Mouse (Mus musculus) forebrain, embryonic 11.5 days (tissue): Measurements from ENCODE around the gene Phc1. TPM values are rescaled to one million over a fixed set of nuclear protein-coding genes. Genes with fewer than 3 reads are reported as not detected.

Experiments used
- ATAC-seq: fragments of 200-750 bp; cut with Nextera tagmentation; replicated peaks from 2 replicates; pipeline ENCODE4 v1.8.0; 2017; ENCODE audit warnings: moderate TSS enrichment; ENCODE audit not compliant: low FRiP score
- DNase-seq: peaks from one replicate; pipeline ENCODE4 v3.0.0-alpha.2; 2017; ENCODE audit warnings: low spot score
- H3K27ac ChIP-seq: fragments of 300-500 bp; sonication (generic); 2 replicates; pipeline ENCODE4 v1.5.1; 2014; ENCODE audit warnings: low read depth, low read length
- H3K27me3 ChIP-seq: fragments of 300-500 bp; sonication (generic); 2 replicates; pipeline ENCODE4 v1.6.1; 2014; ENCODE audit warnings: mild to moderate bottlenecking, low read length, mixed read lengths; ENCODE audit not compliant: control insufficient read depth, insufficient read depth
- H3K36me3 ChIP-seq: fragments of 300-500 bp; sonication (generic); 2 replicates; pipeline ENCODE4 v1.6.1; 2014; ENCODE audit warnings: mild to moderate bottlenecking, low read length, moderate library complexity, mixed read lengths; ENCODE audit not compliant: control insufficient read depth, insufficient read depth
- H3K4me1 ChIP-seq: fragments of 300-500 bp; sonication (generic); replicated peaks from 2 replicates; pipeline ENCODE4 v1.6.1; 2014; ENCODE audit warnings: low read length, mixed read lengths; ENCODE audit not compliant: control insufficient read depth, insufficient read depth
- H3K4me2 ChIP-seq: fragments of 300-500 bp; sonication (generic); 2 replicates; pipeline ENCODE4 v1.6.1; 2014; ENCODE audit warnings: low read depth, mild to moderate bottlenecking, low read length, moderate library complexity, mixed read lengths; ENCODE audit not compliant: severe bottlenecking
- H3K4me3 ChIP-seq: fragments of 300-500 bp; sonication (generic); 2 replicates; pipeline ENCODE4 v1.5.1; 2014; ENCODE audit warnings: low read depth, low read length
- H3K9ac ChIP-seq: fragments of 300-500 bp; sonication (generic); 2 replicates; pipeline ENCODE4 v1.6.1; 2014; ENCODE audit warnings: low read length
- H3K9me3 ChIP-seq: fragments of 300-500 bp; sonication (generic); 2 replicates; pipeline ENCODE4 v1.6.1; 2016; ENCODE audit warnings: low read length, mixed read lengths; ENCODE audit not compliant: control insufficient read depth
- WGBS: fragments of 180-500 bp; shearing (Covaris S2); extraction: QIAGEN DNeasy Blood & Tissue Kit; methylation state at CpG from one replicate; pipeline ENCODE4 v1.1.7; 2014; 5-methylcytosine and 5-hydroxymethylcytosine counted together
- polyA plus RNA-seq: library from polyadenylated mRNA; unstranded; fragments of >200 nt; fragmentation: Nextera tagmentation; extraction: Ambion mirVana; gene quantifications from 2 replicates; pipeline ENCODE4 v1.2.1, GENCODE M21; 2014

Phc1 gene
- polyA plus RNA-seq, 1 experiment from 2014 or later: 41.1 TPM

DNA sequence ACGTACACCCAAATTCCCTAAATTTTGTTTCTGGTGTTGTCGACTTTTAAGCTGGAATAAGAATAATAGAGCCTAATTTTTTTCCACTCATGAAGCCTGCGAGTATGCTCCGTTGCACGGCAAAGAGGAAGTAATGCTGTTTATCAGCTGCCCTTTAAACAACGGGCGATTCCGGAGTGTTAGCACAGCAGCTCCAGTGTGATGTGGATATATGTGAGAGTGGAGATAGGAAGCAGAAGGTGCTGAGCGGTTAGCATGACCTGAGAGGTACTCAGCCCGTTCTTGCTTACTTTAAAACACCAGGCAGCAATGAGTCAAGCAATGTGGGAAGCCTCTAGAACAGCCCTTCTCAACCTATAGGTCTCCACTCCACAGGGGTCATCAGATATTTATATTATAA lies 3.4 kb upstream of the Phc1 start:
- H3K27me3 ChIP-seq: no peaks in the 10 kb centered on the region
- no peaks in the 10 kb centered on the region for H3K9me3 ChIP-seq
- no peak for ATAC-seq
- H3K36me3 ChIP-seq: no peaks in the 10 kb centered on the region
- peaks cover 4% of the 10 kb centered on the region; the same call in 1 of the 2 replicates for H3K4me1 ChIP-seq
- H3K9ac ChIP-seq: no peak overlapping the region
- H3K4me2 ChIP-seq: no peak overlapping the region
- no peak for DNase-seq
- H3K27ac ChIP-seq: no peak overlapping the region
- H3K4me3 ChIP-seq: no peak overlapping the region
- WGBS: 79% methylated on average over 10 of the region's 10 CpGs

DNA sequence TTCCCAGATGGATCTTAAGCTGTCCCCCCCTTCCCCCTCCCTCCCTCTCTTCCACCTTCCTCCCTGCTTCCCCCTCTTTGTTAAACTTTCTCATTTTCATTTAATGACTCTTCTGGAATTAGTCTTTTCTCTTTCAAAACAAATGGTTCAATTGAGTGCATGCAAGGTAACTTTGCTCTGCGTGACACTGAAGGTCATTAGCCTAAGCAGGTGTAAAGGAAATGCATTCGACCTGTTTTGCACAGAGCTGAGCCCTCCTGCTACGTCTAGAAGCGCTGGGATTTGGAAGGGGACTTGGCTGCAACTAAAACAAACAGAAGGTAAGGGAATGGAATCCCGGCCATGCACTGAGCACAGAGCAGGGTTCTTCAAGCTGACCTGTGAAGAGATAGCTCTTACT lies 1.8 kb upstream of the Phc1 start:
- H3K4me1 ChIP-seq: peaks cover 4% of the 10 kb centered on the region; the same call in 1 of the 2 replicates
- no peak overlapping the region for H3K4me2 ChIP-seq
- H3K27ac ChIP-seq: no peak overlapping the region
- H3K27me3 ChIP-seq: no peaks in the 10 kb centered on the region
- H3K4me3 ChIP-seq: no peak overlapping the region
- no peaks in the 10 kb centered on the region for H3K9me3 ChIP-seq
- H3K36me3 ChIP-seq: no peaks in the 10 kb centered on the region
- WGBS: 11% methylated on average over 5 of the region's 5 CpGs
- H3K9ac ChIP-seq: no peak overlapping the region
- ATAC-seq (no peak), DNase-seq (no peak)

DNA sequence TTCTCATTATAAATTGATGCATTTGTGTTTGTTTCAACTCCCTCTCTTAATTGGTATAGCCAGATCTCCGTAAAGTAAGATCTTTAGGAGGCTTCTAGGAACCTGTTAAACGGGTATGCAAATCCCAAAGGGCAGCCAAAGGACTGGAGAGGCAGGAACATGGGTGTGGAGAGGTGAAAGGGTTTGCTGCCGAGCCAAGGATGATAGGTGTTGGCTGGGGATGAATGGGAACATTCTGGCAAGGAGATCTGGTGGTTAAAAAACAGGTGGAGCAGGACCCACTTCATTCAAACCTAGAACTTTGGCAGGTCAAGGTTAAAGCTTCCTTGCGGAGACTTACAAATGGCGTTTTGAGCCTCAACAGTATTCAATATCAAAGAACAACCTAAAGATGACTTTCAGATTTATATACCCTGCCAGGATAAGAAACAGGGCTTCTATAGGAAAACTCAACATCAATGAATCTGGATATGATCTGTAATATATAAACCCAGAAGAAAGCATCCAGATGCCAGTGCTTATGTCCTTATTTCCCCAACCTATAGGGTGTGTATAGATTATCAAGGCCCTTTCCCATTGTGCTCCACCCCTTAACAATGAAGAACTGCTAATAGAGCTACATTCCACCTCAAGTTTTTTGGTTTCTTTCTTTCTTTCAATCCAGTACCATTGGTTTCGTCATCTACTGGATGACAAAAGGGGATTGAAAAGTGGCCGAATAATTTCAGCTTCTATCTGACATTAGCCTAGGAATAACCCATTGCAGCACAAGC lies 863 bp upstream of the Phc1 start:
- Histone ChIP-seq H3K36me3 (no peaks in the 10 kb centered on the region; the same call in 1 of the 2 replicates), H3K9me3 (no peaks in the 10 kb centered on the region), H3K4me2 (peak overlapping the region; percentile 48; the same call in 1 of the 2 replicates), H3K4me3 (no peak overlapping the region), H3K4me1 (peaks cover 4% of the 10 kb centered on the region; the same call in 1 of the 2 replicates), H3K9ac (no peak overlapping the region; the same call in 1 of the 2 replicates), H3K27ac (peak overlapping the region; percentile 95), H3K27me3 (no peaks in the 10 kb centered on the region)
- DNase-seq: no peak
- ATAC-seq: no peak
- 28% methylated on average over 7 of the region's 7 CpGs for WGBS

DNA sequence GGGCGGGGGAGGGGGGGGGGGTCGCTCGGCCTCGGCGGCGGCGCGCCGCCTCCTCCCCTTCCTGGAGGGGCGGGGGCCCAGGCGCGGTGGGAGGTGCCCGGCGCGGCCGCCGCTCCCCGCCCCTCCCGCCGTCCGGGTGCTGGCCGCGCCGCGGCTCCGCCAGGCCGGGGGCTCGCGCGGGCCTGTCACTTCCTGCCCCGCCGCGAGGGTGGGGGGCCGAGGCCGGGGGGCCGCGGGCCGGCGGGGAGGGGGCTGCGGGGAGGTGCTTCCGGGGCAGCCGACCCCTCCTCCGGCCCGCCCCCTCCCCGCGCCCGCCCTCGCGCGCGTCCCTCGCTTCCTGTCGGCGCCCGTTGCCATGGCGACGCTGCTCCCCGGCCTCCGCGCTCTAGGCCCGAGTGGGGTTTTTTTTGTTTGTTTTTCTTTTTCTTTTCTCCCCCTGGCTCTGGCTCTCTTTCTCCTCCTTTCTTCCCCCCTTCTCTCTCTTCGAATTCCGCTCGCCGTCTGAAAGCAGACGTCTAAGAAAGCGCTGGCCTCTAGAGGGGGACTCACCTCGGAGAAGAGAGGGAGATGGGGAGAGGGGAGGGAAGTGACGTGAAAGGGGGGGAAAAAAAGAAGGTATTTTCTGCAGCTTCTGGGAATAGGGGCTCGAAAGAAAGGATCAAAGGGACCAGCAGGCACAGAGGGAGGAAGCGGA lies 566 bp downstream of the Phc1 start:
- H3K9me3 ChIP-seq: no peaks in the 10 kb centered on the region
- H3K27ac ChIP-seq: peak overlapping the region; percentile 95
- no peaks in the 10 kb centered on the region for H3K27me3 ChIP-seq
- under 1% methylated on average over 30 of the region's 71 CpGs for WGBS
- H3K4me1 ChIP-seq: peaks cover 4% of the 10 kb centered on the region; the same call in 1 of the 2 replicates
- DNase-seq (peak; percentile 95), ATAC-seq (peak; percentile 86)
- no peaks in the 10 kb centered on the region; the same call in 1 of the 2 replicates for H3K36me3 ChIP-seq
- H3K4me2 ChIP-seq: peak overlapping the region; percentile 72
- H3K9ac ChIP-seq: peak overlapping the region; percentile 79
- H3K4me3 ChIP-seq: peak overlapping the region; percentile 72

DNA sequence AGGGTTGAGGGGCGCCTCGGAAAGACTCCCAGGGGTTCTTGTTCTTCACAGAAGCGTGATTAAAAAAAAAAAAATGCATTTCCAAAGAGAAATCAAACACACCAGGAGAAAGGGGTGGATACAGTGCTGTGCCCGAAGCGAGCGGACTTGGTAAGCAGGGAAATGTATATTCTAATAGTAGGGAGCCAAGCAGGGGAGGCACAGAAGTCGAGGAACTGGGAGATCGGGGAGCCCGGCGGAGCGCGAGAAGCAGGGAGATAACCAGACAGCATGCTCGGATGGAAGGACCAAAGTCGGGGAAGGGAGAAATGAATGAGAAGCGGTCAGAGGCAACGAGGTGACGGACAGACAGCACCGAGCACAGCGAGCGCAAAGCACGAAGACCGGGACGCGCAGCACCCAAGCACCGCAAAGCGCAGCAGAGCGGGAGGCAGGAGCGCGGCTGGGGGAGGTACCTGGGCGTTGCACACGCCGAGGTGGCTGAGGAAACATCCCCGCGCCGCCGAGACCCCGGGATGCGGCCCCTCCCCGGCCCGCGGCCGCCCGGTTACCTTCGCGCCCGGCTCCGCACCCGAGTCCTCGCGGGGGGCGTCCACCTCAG lies 1.2 kb downstream of the Phc1 start:
- Histone ChIP-seq H3K9me3 (no peaks in the 10 kb centered on the region), H3K27me3 (no peaks in the 10 kb centered on the region), H3K4me3 (peak overlapping the region; percentile 72), H3K27ac (peak overlapping the region; percentile 95), H3K9ac (peak overlapping the region; percentile 79), H3K4me2 (peak overlapping the region; percentile 72), H3K4me1 (peaks cover 3% of the 10 kb centered on the region; the same call in 1 of the 2 replicates), H3K36me3 (no peaks in the 10 kb centered on the region; the same call in 1 of the 2 replicates)
- under 1% methylated on average over 34 of the region's 51 CpGs for WGBS
- DNase-seq (peak; percentile 83), ATAC-seq (peak; percentile 75)

DNA sequence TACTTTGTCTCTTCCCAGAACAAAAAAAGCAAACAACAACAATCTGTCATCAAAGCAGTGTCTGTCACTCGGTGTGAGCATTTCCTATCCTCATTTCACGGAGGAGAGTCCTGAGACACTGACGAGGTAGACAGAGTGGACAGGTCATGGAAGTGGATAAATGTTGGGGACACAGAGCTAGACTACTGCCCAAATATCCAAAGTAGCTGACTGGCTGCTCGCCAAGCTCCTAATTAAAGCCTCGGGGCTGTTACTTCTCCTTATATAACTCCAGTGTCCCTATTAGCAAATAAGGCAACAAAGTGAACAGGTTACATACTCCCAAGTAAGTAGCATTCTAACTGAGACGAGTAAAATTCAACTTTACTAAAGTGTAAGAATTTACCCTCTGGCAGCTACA lies 2.8 kb downstream of the Phc1 start:
- Histone ChIP-seq H3K27me3 (no peaks in the 10 kb centered on the region), H3K27ac (no peak overlapping the region), H3K9ac (no peak overlapping the region), H3K4me2 (no peak overlapping the region), H3K9me3 (no peaks in the 10 kb centered on the region), H3K4me1 (peaks cover 3% of the 10 kb centered on the region; the same call in 1 of the 2 replicates), H3K4me3 (no peak overlapping the region), H3K36me3 (peaks cover 4% of the 10 kb centered on the region; the same call in 1 of the 2 replicates)
- DNase-seq (no peak), ATAC-seq (no peak)
- 56% methylated on average over 6 of the region's 6 CpGs for WGBS

DNA sequence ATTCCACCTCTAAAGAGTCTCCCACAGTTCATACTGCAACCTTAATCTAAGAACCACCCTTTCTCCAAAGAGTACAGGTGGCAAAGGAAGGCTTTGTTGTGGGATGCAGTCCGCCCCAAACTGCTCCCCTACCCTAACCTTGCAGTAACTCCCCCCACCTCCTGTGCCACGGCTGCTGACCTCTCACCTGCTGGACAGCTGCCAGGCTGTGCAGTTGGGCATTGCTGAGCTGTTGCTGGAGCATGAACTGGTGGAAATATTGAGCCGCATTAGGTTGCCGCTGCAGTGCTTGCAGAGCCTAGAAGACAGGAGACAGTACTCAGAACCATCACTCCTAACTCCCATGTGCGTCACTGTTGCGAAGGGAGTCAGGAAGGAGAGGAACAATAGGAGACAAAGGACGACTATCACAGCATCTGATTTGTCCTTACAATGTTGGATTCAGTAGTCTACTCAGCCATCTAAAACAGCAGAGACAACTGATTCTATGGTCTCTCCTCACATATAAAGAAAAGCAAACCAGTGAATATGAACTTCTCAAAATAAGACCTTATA lies 5.5 kb downstream of the Phc1 start:
- 86% methylated on average over 7 of the region's 7 CpGs for WGBS
- Histone ChIP-seq H3K4me1 (no peaks in the 10 kb centered on the region), H3K27ac (no peak overlapping the region), H3K36me3 (peaks cover 4% of the 10 kb centered on the region; the same call in 1 of the 2 replicates), H3K4me3 (no peak overlapping the region), H3K27me3 (no peaks in the 10 kb centered on the region), H3K9me3 (no peaks in the 10 kb centered on the region), H3K9ac (no peak overlapping the region), H3K4me2 (no peak overlapping the region)
- DNase-seq: no peak
- ATAC-seq: no peak

DNA sequence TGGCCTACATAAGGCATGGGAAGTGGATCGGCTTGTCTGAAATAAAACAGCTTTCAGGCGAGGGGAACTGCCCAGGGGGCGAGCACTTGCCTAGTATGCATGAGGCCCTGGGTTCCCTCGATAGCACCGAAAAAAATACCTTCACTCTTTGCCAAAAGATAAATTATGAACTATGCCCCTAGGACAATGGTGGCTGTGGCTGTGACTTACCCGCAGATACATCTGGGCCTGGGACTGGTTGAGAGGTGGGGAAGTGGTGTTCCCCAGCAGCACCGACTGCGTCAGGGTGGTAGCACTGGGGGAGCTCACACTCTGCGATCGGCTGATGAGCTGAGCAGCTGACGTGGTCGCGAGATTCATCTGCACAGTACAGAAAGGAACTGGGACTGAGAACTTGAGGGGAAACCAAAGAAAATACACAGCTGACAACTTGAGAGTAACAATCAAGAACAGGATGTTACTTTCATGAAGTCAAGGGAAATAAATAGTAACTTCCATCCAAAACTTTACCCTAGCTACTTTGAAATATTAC lies 7.2 kb downstream of the Phc1 start:
- WGBS: 93% methylated on average over 13 of the region's 13 CpGs
- no peak for DNase-seq

More for the DNA sequence above, 7.2 kb downstream of the Phc1 start:
- H3K27me3 ChIP-seq: no peaks in the 10 kb centered on the region
- H3K9ac ChIP-seq: no peak overlapping the region
- no peak overlapping the region for H3K4me3 ChIP-seq
- no peaks in the 10 kb centered on the region for H3K9me3 ChIP-seq
- ATAC-seq: no peak
- no peaks in the 10 kb centered on the region for H3K4me1 ChIP-seq
- no peak overlapping the region for H3K4me2 ChIP-seq
- peaks cover 4% of the 10 kb centered on the region; the same call in 1 of the 2 replicates for H3K36me3 ChIP-seq
- no peak overlapping the region for H3K27ac ChIP-seq
